Mouse (Mus musculus): ENCODE results near the gene Vwc2. TPM values are rescaled to one million over a fixed set of nuclear protein-coding genes. Genes with fewer than 3 reads are reported as not detected.
A peak's percentile ranks its signal among the peaks of the same experiment; 100 is the strongest.

The Vwc2 gene
- polyA plus RNA-seq (2014; fragmentation: Nextera tagmentation; extraction: Ambion mirVana): 2.7 and 3.1 TPM in 2 replicates

GRCm38 (mm10) chr11:11113576-11114233 lies at the start of gene Vwc2:
Gene Vwc2, plus strand, starts transcription at chr11:11114223.
- ATAC-seq (ENCODE audit: insufficient read depth): peak; percentile 73

DNA sequence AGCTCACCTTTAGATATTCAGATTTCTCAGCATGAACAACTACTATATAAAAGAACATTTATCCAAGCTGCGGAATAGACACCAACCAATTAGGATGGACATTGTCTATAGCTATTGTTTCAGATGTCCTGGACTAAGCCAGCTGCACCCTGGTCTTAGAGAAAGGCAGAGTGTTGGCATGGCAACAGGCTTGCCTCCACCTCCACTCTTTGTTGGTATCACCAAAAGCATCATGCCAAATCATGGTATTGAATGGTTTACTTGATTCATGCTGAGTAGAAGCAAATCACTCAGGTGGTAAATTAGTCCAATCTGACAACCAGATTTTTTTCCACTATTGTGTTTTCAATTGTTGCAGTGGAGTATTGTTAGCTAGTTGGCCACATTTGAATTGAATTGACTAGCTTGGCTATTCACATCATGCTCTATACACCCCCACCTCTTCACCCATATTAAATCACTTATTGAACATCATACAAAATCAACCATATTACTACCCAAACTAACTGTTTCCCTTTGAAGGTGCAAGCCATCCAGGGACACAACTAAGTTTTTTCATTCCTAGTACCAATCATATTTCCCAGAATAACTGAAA lies 25.8 kb upstream of the Vwc2 start:
- no peaks in the 10 kb centered on the region for H3K36me3 ChIP-seq (ENCODE audit: insufficient read depth)
- no peak for TF ChIP-seq CTCF (IDR thresholded peaks at IDR 0.05; ENCODE audit: low read depth)
- DNase-seq (no peak), ATAC-seq (ENCODE audit: insufficient read depth) (no peak)
- no peak overlapping the region for H3K27ac ChIP-seq (ENCODE audit: low read depth)
- H3K4me1 ChIP-seq (ENCODE audit: insufficient read depth): no peaks in the 10 kb centered on the region
- H3K9ac ChIP-seq: no peak overlapping the region
- WGBS: 82% methylated on average over 1 of the region's 1 CpGs
- H3K4me3 ChIP-seq (ENCODE audit: low read depth, low read length): no peak overlapping the region
- H3K4me2 ChIP-seq: no peak overlapping the region
- no peaks in the 10 kb centered on the region for H3K27me3 ChIP-seq (ENCODE audit: insufficient read depth, low read length)
- H3K9me3 ChIP-seq (ENCODE audit: low read depth, low read length): no peaks in the 10 kb centered on the region

More at GRCm38 (mm10) chr11:11113576-11114233, at the start of gene Vwc2:
- H3K4me3 ChIP-seq (ENCODE audit: low read depth, low read length): peak within 1 kb of the TSS; percentile 47
- H3K27ac ChIP-seq (ENCODE audit: low read depth): no peak within 1 kb of the TSS
- peak; percentile 72 for DNase-seq
- under 1% methylated on average over 28 of the region's 28 CpGs for WGBS
- TF ChIP-seq CTCF (IDR thresholded peaks at IDR 0.05; ENCODE audit: low read depth): no peak
- H3K27me3 ChIP-seq (ENCODE audit: insufficient read depth, low read length): peaks cover 45% of the 10 kb centered on the region
- peak within 1 kb of the TSS; percentile 86 for H3K4me2 ChIP-seq
- peak within 1 kb of the TSS; percentile 13; the same call in 1 of the 2 replicates for H3K9ac ChIP-seq
- H3K36me3 ChIP-seq (ENCODE audit: insufficient read depth): no peaks in the 10 kb centered on the region
- H3K4me1 ChIP-seq (ENCODE audit: insufficient read depth): no peaks in the 10 kb centered on the region
- H3K9me3 ChIP-seq (ENCODE audit: low read depth, low read length): no peaks in the 10 kb centered on the region

DNA sequence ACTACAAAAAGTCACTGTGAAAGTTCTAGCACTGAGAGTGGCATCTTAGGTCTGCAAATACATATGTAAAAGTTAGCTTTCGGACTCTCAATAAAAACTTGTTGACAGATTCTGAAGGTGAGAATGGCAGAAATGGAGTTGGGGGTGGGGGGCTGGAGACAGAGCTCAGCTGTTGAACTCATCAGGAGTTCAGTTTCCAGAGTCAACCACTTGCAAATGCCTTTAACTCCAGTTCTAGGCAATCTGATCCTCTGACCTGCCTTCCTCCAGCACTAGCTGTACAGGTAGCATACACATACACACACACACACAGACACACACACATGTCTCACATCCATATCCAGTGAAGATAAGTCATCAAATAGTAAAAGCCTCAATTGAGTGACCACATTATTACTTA lies 16.4 kb upstream of the Vwc2 start:
- no peaks in the 10 kb centered on the region for H3K4me1 ChIP-seq (ENCODE audit: insufficient read depth)
- H3K9ac ChIP-seq: no peak overlapping the region
- H3K4me2 ChIP-seq: no peak overlapping the region
- H3K4me3 ChIP-seq (ENCODE audit: low read depth, low read length): no peak overlapping the region
- 42% methylated on average over 1 of the region's 1 CpGs for WGBS
- no peaks in the 10 kb centered on the region; the same call in 1 of the 2 replicates for H3K9me3 ChIP-seq (ENCODE audit: low read depth, low read length)
- H3K27me3 ChIP-seq (ENCODE audit: insufficient read depth, low read length): no peaks in the 10 kb centered on the region
- ATAC-seq (ENCODE audit: insufficient read depth) (no peak), DNase-seq (no peak)
- H3K36me3 ChIP-seq (ENCODE audit: insufficient read depth): no peaks in the 10 kb centered on the region
- TF ChIP-seq CTCF (IDR thresholded peaks at IDR 0.05; ENCODE audit: low read depth): no peak
- H3K27ac ChIP-seq (ENCODE audit: low read depth): no peak overlapping the region

- no peak overlapping the region for H3K4me3 ChIP-seq (ENCODE audit: low read depth, low read length)
- DNase-seq (no peak), ATAC-seq (ENCODE audit: insufficient read depth) (no peak)
- no peak for TF ChIP-seq CTCF (IDR thresholded peaks at IDR 0.05; ENCODE audit: low read depth)
- no peak overlapping the region for H3K4me2 ChIP-seq
- no peaks in the 10 kb centered on the region for H3K4me1 ChIP-seq (ENCODE audit: insufficient read depth)
- H3K9me3 ChIP-seq (ENCODE audit: low read depth, low read length): no peaks in the 10 kb centered on the region; the same call in 1 of the 2 replicates
- no peaks in the 10 kb centered on the region for H3K36me3 ChIP-seq (ENCODE audit: insufficient read depth)
- no peaks in the 10 kb centered on the region for H3K27me3 ChIP-seq (ENCODE audit: insufficient read depth, low read length)
- no peak overlapping the region for H3K9ac ChIP-seq
- no peak overlapping the region for H3K27ac ChIP-seq (ENCODE audit: low read depth)
- WGBS: 78% methylated on average over 4 of the region's 4 CpGs
These were observed 15.7 kb upstream of the Vwc2 start for GRCm38 (mm10) chr11:11098282-11098681.

GRCm38 (mm10) chr11:11099011-11099410 lies 15.0 kb upstream of the Vwc2 start:
- Histone ChIP-seq H3K4me2 (no peak overlapping the region), H3K9ac (no peak overlapping the region), H3K9me3 (ENCODE audit: low read depth, low read length) (no peaks in the 10 kb centered on the region; the same call in 1 of the 2 replicates), H3K36me3 (ENCODE audit: insufficient read depth) (no peaks in the 10 kb centered on the region), H3K4me1 (ENCODE audit: insufficient read depth) (no peaks in the 10 kb centered on the region), H3K4me3 (ENCODE audit: low read depth, low read length) (no peak overlapping the region), H3K27me3 (ENCODE audit: insufficient read depth, low read length) (no peaks in the 10 kb centered on the region), H3K27ac (ENCODE audit: low read depth) (no peak overlapping the region)
- ATAC-seq (ENCODE audit: insufficient read depth) (no peak), DNase-seq (no peak)
- TF ChIP-seq CTCF (IDR thresholded peaks at IDR 0.05; ENCODE audit: low read depth): no peak
- WGBS: 85% methylated on average over 5 of the region's 5 CpGs

- TF ChIP-seq CTCF (IDR thresholded peaks at IDR 0.05; ENCODE audit: low read depth): no peak
- DNase-seq (peak; percentile 75), ATAC-seq (ENCODE audit: insufficient read depth) (peak; percentile 97)
- Histone ChIP-seq H3K4me2 (no peak overlapping the region), H3K9me3 (ENCODE audit: low read depth, low read length) (no peaks in the 10 kb centered on the region; the same call in 1 of the 2 replicates), H3K4me1 (ENCODE audit: insufficient read depth) (no peaks in the 10 kb centered on the region), H3K27ac (ENCODE audit: low read depth) (peak overlapping the region; percentile 58; the same call in 1 of the 2 replicates), H3K27me3 (ENCODE audit: insufficient read depth, low read length) (no peaks in the 10 kb centered on the region), H3K36me3 (ENCODE audit: insufficient read depth) (no peaks in the 10 kb centered on the region), H3K4me3 (ENCODE audit: low read depth, low read length) (no peak overlapping the region), H3K9ac (no peak overlapping the region)
- 16% methylated on average over 1 of the region's 1 CpGs for WGBS
These were observed 11.8 kb upstream of the Vwc2 start for GRCm38 (mm10) chr11:11102182-11102581.

- no peak overlapping the region for H3K9ac ChIP-seq
- peak overlapping the region; percentile 61 for H3K27ac ChIP-seq (ENCODE audit: low read depth)
- no peak overlapping the region for H3K4me2 ChIP-seq
- no peaks in the 10 kb centered on the region for H3K36me3 ChIP-seq (ENCODE audit: insufficient read depth)
- H3K4me1 ChIP-seq (ENCODE audit: insufficient read depth): no peaks in the 10 kb centered on the region
- DNase-seq: peak; percentile 90
- H3K9me3 ChIP-seq (ENCODE audit: low read depth, low read length): no peaks in the 10 kb centered on the region; the same call in 1 of the 2 replicates
- 9% methylated on average over 1 of the region's 1 CpGs for WGBS
- ATAC-seq (ENCODE audit: insufficient read depth): peak; percentile 82
- H3K27me3 ChIP-seq (ENCODE audit: insufficient read depth, low read length): no peaks in the 10 kb centered on the region
- no peak for TF ChIP-seq CTCF (IDR thresholded peaks at IDR 0.05; ENCODE audit: low read depth)
- H3K4me3 ChIP-seq (ENCODE audit: low read depth, low read length): no peak overlapping the region
These were observed 11.4 kb upstream of the Vwc2 start for GRCm38 (mm10) chr11:11102620-11103019.
